Mouse (Mus musculus) thymus, adult 2 months (tissue): ENCODE measurements around the gene Ccdc18.

Experiments used
- CTCF ChIP-seq: fragments of 200-500 bp; IDR thresholded peaks from 2 replicates; pipeline ENCODE4 v1.5.1; 2012; ENCODE audit warnings: mild to moderate bottlenecking, control low read depth, low read length, moderate library complexity, borderline replicate concordance; ENCODE audit not compliant: control insufficient read depth, poor library complexity, insufficient read depth; ENCODE audit errors: extremely low read depth
- POLR2A ChIP-seq: fragments of 200-500 bp; IDR thresholded peaks from 2 replicates; pipeline ENCODE4 v1.6.1; 2012; ENCODE audit warnings: mild to moderate bottlenecking, low read length, control low read depth, moderate library complexity; ENCODE audit not compliant: control insufficient read depth, poor library complexity, insufficient read depth; ENCODE audit errors: extremely low read depth

DNA sequence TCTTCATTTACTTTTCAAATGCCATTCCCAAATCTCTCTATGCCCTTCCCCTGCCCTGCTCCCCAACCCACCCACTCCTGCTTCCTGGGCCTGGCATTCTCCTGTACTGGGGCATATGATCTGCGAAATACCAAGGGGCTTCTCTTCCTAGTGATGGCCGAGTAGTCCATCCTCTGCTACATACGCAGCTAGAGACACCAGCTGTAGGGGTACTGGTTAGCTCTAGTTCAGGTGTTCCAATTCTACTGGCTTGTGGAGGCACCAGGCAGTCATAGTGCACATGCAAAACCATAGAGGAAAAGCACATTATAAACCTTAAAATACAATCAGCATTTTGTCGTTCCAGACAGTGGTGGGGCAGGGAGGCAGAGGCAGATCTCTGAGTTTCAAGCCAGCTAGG lies 15.0 kb upstream of the Ccdc18 start:
- TF ChIP-seq CTCF (no peak), POLR2A (no peak)
